Mouse (Mus musculus): Measurements from ENCODE around the gene Slc50a1. TPM values are rescaled to one million over a fixed set of nuclear protein-coding genes. Genes with fewer than 3 reads are reported as not detected.

Slc50a1 gene
- polyA plus RNA-seq, 1 experiment from 2014 or later = 44.5 TPM

DNA sequence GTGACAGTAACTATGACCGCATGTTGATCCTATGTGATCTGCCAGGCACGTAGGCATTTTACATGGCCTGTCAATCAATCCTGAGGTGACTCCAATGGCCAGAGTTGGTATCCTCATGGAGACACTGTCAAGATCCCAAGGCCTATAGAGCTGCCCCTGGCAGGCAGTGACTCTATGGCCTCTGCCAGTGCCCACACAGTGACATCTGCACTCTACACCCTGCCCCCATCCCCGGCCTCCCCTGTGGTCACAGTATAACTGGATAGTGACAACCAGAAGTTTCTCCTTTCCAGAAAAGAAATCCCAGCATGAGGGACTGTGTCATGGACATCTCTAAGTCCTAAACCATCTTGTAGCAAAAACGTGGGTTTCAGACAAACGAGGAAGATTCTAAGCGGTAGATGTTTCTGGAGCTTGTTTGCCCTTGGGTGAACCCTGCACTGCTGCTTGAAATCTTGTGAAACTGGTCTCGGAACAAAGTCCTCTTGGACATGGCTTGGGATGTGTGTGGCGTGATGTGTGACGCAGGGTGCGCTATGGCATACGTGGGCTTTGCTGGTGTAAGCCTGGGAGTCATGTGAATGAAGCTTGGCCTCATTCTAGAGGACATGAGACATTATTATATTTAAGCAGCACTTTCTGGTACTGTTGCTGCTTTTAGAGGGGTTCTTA is 23.0 kb upstream of the Slc50a1 start:
- Histone ChIP-seq H3K27ac (no peak overlapping the region), H3K9ac (no peak overlapping the region), H3K27me3 (no peaks in the 10 kb centered on the region), H3K4me1 (replicated peaks) (0 out of 2 replicates have a peak, but pooled peaks cover 2% of the 10 kb centered on the region), H3K36me3 (no peaks in the 10 kb centered on the region), H3K9me3 (replicated peaks) (no peaks in the 10 kb centered on the region), H3K4me2 (no peak overlapping the region), H3K4me3 (no peak overlapping the region)
- ATAC-seq (replicated peaks; ENCODE audit: insufficient number of reproducible peaks, insufficient read depth, low FRiP score, low read depth) = no peak
- 88% methylated on average over 11 of the region's 11 CpGs for WGBS

DNA sequence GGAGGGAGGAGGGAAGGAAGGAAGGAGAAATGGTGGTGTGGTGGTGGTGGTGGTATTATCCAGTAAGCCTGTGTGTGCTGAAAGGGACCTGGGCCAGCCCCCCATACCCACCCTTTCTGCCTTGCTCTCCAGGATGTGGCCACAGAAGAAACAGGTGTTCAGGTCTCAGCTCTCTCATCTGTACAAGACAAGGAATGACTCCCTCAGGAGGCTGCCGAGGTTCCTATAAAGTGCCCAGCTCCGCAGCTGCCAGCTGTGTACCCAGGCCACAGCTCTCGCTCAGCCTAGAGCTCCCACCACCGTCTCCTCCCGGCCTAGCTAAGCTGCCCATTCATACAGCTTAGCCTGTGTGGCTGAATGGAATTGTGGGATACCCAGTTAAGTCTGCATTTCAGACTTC is 21.9 kb upstream of the Slc50a1 start:
- no peaks in the 10 kb centered on the region for H3K9me3 ChIP-seq (replicated peaks)
- no peak overlapping the region for H3K4me3 ChIP-seq
- no peak for ATAC-seq (replicated peaks; ENCODE audit: insufficient number of reproducible peaks, insufficient read depth, low FRiP score, low read depth)
- no peaks in the 10 kb centered on the region for H3K27me3 ChIP-seq
- no peak overlapping the region for H3K27ac ChIP-seq
- no peak overlapping the region for H3K9ac ChIP-seq
- no peaks in the 10 kb centered on the region for H3K36me3 ChIP-seq
- H3K4me2 ChIP-seq = no peak overlapping the region
- peaks cover 7% of the 10 kb centered on the region; the same call in 1 of the 2 replicates for H3K4me1 ChIP-seq (replicated peaks)
- 79% methylated on average over 5 of the region's 5 CpGs for WGBS

GRCm38 (mm10) chr3:89291874-89292273 is 21.5 kb upstream of the Slc50a1 start:
- H3K27ac ChIP-seq = no peak overlapping the region
- no peak for ATAC-seq (replicated peaks; ENCODE audit: insufficient number of reproducible peaks, insufficient read depth, low FRiP score, low read depth)
- no peak overlapping the region for H3K4me2 ChIP-seq
- no peaks in the 10 kb centered on the region for H3K9me3 ChIP-seq (replicated peaks)
- H3K9ac ChIP-seq = no peak overlapping the region
- no peaks in the 10 kb centered on the region for H3K27me3 ChIP-seq
- no peaks in the 10 kb centered on the region for H3K36me3 ChIP-seq
- H3K4me3 ChIP-seq = no peak overlapping the region
- H3K4me1 ChIP-seq (replicated peaks) = peaks cover 7% of the 10 kb centered on the region; the same call in 1 of the 2 replicates
- WGBS = 43% methylated on average over 10 of the region's 10 CpGs

GRCm38 (mm10) chr3:89288503-89288928 is 18.1 kb upstream of the Slc50a1 start:
- Histone ChIP-seq H3K36me3 (no peaks in the 10 kb centered on the region), H3K4me2 (no peak overlapping the region), H3K4me3 (no peak overlapping the region), H3K27ac (no peak overlapping the region), H3K9me3 (replicated peaks) (no peaks in the 10 kb centered on the region), H3K4me1 (replicated peaks) (peaks cover 7% of the 10 kb centered on the region; the same call in 1 of the 2 replicates), H3K27me3 (no peaks in the 10 kb centered on the region), H3K9ac (no peak overlapping the region)
- no peak for ATAC-seq (replicated peaks; ENCODE audit: insufficient number of reproducible peaks, insufficient read depth, low FRiP score, low read depth)
- WGBS = 29% methylated on average over 7 of the region's 7 CpGs

DNA sequence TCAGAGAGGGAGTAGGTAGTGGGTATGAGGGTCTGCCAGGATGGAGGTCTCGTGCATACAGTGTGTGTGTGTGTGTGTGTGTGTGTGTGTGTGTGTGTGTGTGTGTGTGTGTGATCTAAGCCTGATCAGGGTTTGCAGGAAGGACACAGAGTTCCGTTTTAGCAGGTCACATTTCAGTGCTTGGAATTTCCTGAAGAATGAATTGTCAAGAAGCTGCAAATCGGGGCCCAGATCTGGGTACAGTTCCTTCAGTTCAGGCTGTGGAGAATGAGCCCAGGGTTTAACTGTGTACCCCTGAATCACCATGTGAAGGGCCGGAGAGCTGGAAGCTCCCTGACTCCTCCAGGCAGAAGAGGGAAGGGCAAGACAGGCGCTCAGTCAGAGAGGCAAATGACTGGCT is 16.9 kb upstream of the Slc50a1 start:
- ATAC-seq (replicated peaks; ENCODE audit: insufficient number of reproducible peaks, insufficient read depth, low FRiP score, low read depth) = no peak
- H3K36me3 ChIP-seq = no peaks in the 10 kb centered on the region
- no peak overlapping the region for H3K9ac ChIP-seq
- no peaks in the 10 kb centered on the region for H3K27me3 ChIP-seq
- H3K4me2 ChIP-seq = no peak overlapping the region
- no peak overlapping the region for H3K4me3 ChIP-seq
- WGBS = 50% methylated on average over 5 of the region's 5 CpGs
- H3K9me3 ChIP-seq (replicated peaks) = no peaks in the 10 kb centered on the region
- H3K27ac ChIP-seq = peak overlapping the region; percentile 51
- H3K4me1 ChIP-seq (replicated peaks) = peaks cover 7% of the 10 kb centered on the region; the same call in 1 of the 2 replicates

DNA sequence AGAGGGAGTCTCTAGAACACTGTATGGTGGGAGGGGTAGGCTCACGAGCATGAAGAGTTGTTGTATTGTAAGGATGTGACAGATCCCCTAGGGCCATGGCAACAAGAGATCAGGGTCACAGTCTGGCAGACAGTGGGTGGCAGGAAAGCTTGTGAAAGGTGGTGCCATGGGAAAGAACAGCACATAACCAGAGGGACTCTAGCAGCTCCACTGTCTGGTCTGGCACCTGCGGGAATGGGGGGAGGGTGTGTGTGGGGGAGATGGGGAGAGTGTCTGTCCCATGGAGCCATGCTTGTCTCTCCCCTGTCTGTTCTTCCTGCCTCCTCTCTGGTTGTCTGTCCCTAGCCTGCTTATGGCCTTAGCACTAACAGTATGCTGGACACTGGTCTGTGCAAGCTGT is 15.2 kb upstream of the Slc50a1 start:
- Histone ChIP-seq H3K4me2 (no peak overlapping the region), H3K9ac (no peak overlapping the region), H3K4me1 (replicated peaks) (peaks cover 20% of the 10 kb centered on the region), H3K36me3 (no peaks in the 10 kb centered on the region), H3K27ac (no peak overlapping the region), H3K4me3 (no peak overlapping the region), H3K9me3 (replicated peaks) (no peaks in the 10 kb centered on the region), H3K27me3 (no peaks in the 10 kb centered on the region)
- 33% methylated on average over 2 of the region's 2 CpGs for WGBS
- no peak for ATAC-seq (replicated peaks; ENCODE audit: insufficient number of reproducible peaks, insufficient read depth, low FRiP score, low read depth)

DNA sequence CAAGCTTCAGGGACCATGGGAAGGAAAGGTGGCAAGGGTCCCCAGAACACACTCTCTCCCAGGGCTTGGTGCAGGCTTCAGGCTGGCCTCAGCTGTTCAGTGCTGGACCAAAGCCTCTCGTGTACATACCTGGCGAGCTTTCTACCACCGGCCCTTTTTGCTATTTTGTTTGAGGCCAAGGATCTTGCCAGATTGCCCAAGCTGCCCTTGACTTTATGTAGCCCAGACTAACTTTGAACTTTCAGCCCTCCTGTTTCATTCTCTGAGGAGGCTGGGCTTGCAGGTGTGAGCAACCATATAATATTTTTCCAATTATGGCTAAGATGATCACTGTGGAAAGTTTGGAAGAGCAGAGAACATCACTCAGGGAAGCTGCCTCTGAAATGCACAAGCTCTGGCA is 13.9 kb upstream of the Slc50a1 start:
- Histone ChIP-seq H3K4me3 (no peak overlapping the region), H3K4me1 (replicated peaks) (peaks cover 29% of the 10 kb centered on the region), H3K27me3 (no peaks in the 10 kb centered on the region), H3K36me3 (no peaks in the 10 kb centered on the region), H3K9me3 (replicated peaks) (no peaks in the 10 kb centered on the region), H3K9ac (no peak overlapping the region), H3K27ac (no peak overlapping the region), H3K4me2 (no peak overlapping the region)
- ATAC-seq (replicated peaks; ENCODE audit: insufficient number of reproducible peaks, insufficient read depth, low FRiP score, low read depth) = no peak
- 82% methylated on average over 3 of the region's 3 CpGs for WGBS

DNA sequence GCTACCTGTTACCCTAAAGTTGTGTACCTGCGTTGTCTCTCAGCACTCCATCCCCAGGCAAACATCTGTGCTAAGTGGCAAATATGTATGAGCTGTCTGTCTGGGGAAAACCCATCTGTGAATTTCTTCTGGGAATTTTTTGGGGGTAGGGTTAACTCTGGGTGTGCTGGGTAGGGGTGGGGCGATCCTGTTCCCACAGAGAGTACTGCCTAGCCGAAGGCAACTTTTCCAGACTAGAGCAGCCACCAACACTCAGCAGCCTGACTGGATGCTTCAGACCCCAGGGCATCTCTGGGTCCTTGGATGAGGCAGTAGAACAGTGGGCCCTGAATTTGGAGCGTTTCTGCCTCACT is 11.9 kb upstream of the Slc50a1 start:
- no peak for ATAC-seq (replicated peaks; ENCODE audit: insufficient number of reproducible peaks, insufficient read depth, low FRiP score, low read depth)
- 23% methylated on average over 4 of the region's 4 CpGs for WGBS
- peaks cover 42% of the 10 kb centered on the region for H3K4me1 ChIP-seq (replicated peaks)
- no peaks in the 10 kb centered on the region for H3K36me3 ChIP-seq
- H3K9me3 ChIP-seq (replicated peaks) = no peaks in the 10 kb centered on the region
- H3K4me3 ChIP-seq = no peak overlapping the region
- H3K27me3 ChIP-seq = no peaks in the 10 kb centered on the region
- 0 out of 2 replicates have a peak overlapping the region, but pooled peaks have one; percentile 98 for H3K4me2 ChIP-seq
- H3K27ac ChIP-seq = no peak overlapping the region
- H3K9ac ChIP-seq = no peak overlapping the region

- H3K36me3 ChIP-seq = no peaks in the 10 kb centered on the region
- peak overlapping the region; percentile 70 for H3K4me3 ChIP-seq
- H3K9me3 ChIP-seq (replicated peaks) = no peaks in the 10 kb centered on the region
- H3K9ac ChIP-seq = peak overlapping the region; percentile 81; the same call in 1 of the 2 replicates
- peak overlapping the region; percentile 98 for H3K4me2 ChIP-seq
- H3K27ac ChIP-seq = peak overlapping the region; percentile 92
- WGBS = 10% methylated on average over 20 of the region's 20 CpGs
- ATAC-seq (replicated peaks; ENCODE audit: insufficient number of reproducible peaks, insufficient read depth, low FRiP score, low read depth) = no peak
- no peaks in the 10 kb centered on the region for H3K27me3 ChIP-seq
- H3K4me1 ChIP-seq (replicated peaks) = peaks cover 47% of the 10 kb centered on the region
Observed at GRCm38 (mm10) chr3:89281579-89282290, 11.4 kb upstream of the Slc50a1 start.

DNA sequence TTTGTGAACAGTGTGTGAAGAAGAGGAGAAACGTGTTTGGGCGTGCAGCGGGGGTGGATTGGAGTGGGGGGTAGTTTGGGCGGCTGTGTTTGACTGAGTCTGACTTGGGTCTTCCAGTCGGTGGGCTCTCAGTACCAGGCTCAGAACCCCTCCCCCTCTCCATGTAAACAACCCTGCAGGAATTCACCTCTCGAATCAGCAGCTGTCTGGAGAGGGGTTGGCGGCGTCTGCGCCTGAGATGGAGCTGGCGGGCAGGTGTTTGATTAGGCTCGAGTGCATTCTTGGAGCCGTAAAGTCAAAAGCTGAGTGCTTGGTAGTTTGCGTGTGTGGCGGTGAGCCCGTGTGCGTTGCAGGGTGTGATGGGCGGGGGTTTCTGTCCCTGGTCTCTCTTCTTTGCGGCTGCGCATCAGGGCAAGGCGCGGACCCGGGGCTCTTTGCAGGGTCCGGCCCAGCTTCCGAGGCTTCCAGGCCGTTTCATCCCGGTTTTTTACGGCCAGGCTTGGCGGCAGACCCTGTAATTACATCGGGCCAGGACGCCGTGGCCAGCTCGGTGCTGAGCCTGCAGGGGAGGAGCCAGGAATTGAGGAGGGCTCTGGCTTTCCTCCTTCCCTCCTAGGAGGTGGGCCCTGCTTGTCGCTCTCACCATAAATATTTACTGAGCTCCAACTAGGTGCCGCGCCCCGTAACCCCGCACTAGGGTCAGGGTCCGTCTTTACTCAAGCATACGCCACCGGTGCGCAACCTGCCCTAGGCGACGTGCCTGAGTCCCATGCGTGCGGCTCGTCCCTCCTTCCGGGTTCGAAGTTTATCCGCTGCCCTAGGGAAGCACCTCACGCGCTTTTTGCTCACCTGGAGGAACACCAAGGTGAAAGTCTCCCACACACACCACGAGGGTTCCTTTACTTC is 10.5 kb upstream of the Slc50a1 start, which contains the start of gene Efna1:
TSS of gene Efna1 (minus strand) at position 537 of the 906 bp plus-strand sequence.
- peak within 1 kb of the TSS; percentile 98 for H3K4me2 ChIP-seq
- peaks cover 51% of the 10 kb centered on the region for H3K4me1 ChIP-seq (replicated peaks)
- H3K27me3 ChIP-seq = no peaks in the 10 kb centered on the region
- H3K9me3 ChIP-seq (replicated peaks) = no peaks in the 10 kb centered on the region
- peak within 1 kb of the TSS; percentile 70 for H3K4me3 ChIP-seq
- peak within 1 kb of the TSS; percentile 92 for H3K27ac ChIP-seq
- no peak for ATAC-seq (replicated peaks; ENCODE audit: insufficient number of reproducible peaks, insufficient read depth, low FRiP score, low read depth)
- peak within 1 kb of the TSS; percentile 81 for H3K9ac ChIP-seq
- WGBS = under 1% methylated on average over 52 of the region's 52 CpGs
- H3K36me3 ChIP-seq = peaks cover 3% of the 10 kb centered on the region

- Histone ChIP-seq H3K9ac (peak overlapping the region; percentile 81), H3K27me3 (no peaks in the 10 kb centered on the region), H3K4me1 (replicated peaks) (peaks cover 51% of the 10 kb centered on the region), H3K4me3 (peak overlapping the region; percentile 70), H3K4me2 (peak overlapping the region; percentile 98), H3K36me3 (peaks cover 10% of the 10 kb centered on the region), H3K9me3 (replicated peaks) (no peaks in the 10 kb centered on the region), H3K27ac (peak overlapping the region; percentile 92)
- ATAC-seq (replicated peaks; ENCODE audit: insufficient number of reproducible peaks, insufficient read depth, low FRiP score, low read depth) = no peak
- 1% methylated on average over 29 of the region's 29 CpGs for WGBS
Observed at GRCm38 (mm10) chr3:89280050-89280605, 9.8 kb upstream of the Slc50a1 start.

Data from heart, embryonic 15.5 days (tissue).